Mouse (Mus musculus) thymus, adult 2 months (tissue): ENCODE measurements around the gene Slc30a4.

Experiments
- CTCF ChIP-seq: fragments of 200-500 bp; IDR thresholded peaks from 2 replicates; pipeline ENCODE4 v1.5.1; 2012; ENCODE audit warnings: mild to moderate bottlenecking, control low read depth, low read length, moderate library complexity, borderline replicate concordance; ENCODE audit not compliant: control insufficient read depth, poor library complexity, insufficient read depth; ENCODE audit errors: extremely low read depth
- POLR2A ChIP-seq: fragments of 200-500 bp; IDR thresholded peaks from 2 replicates; pipeline ENCODE4 v1.6.1; 2012; ENCODE audit warnings: mild to moderate bottlenecking, low read length, control low read depth, moderate library complexity; ENCODE audit not compliant: control insufficient read depth, poor library complexity, insufficient read depth; ENCODE audit errors: extremely low read depth

DNA sequence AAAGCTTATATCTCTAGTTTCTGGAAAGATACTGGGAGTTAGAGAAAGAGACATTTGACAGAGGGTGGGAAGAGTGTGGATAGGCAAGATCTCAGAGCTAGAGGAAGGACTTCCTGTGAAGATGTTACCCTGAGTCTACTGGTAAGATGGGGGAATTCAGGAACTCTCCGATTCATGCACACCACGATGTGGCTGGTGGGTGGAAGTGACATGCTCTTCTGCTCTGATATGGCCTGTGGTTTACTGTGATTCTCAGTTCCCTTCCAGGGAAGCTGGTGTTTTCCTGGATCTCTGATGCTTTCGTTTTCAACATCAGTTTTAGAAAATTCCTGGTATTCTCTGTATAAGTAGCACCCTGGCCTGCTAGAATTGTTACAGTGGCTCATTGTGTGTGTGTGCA lies 9.4 kb upstream of the Slc30a4 start:
- no peak for TF ChIP-seq CTCF
- no peak for TF ChIP-seq POLR2A
